Mouse (Mus musculus): Measurements from ENCODE around the gene Snx3.

DNA sequence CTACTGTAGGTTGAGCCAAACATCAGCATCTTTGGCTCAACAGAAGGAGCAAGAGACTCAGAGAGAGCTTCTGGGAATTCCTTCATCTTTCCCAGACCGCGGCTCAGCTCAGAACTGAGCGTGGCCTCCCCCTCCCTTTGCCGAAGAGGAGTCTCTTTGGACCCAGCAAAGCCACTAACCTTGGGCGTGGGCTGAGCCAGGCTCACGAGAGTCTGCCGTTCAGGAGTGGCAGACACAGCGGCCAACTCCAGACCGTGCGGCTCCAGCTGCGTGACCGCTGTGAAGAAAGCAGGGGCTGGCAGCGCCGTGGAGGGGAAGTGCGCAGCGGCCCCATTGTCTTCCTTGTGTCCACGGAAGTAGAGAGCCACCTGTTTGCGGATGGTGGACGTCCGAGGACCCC is 70.7 kb downstream of the Snx3 start:
- no peak for TF ChIP-seq POLR2A (IDR thresholded peaks at IDR 0.05; ENCODE audit: control insufficient read depth, low read depth, low read length)
- no peak for TF ChIP-seq CTCF (IDR thresholded peaks at IDR 0.05; ENCODE audit: control insufficient read depth, insufficient read depth, insufficient replicate concordance, low read depth, low read length)

Measured in testis, adult 2 months (tissue).